Mouse (Mus musculus) thymus, adult 2 months (tissue): ENCODE measurements around the gene Tasp1. TPM values are rescaled to one million over a fixed set of nuclear protein-coding genes. Genes with fewer than 3 reads are reported as not detected.
"Not testable (repeated sequence)": the region's sequence is repeated elsewhere in the genome, so short reads cannot be mapped to it uniquely, and the experiment has no call there.

ENCODE experiments used
- DNase-seq: peaks from one replicate; pipeline ENCODE4 v3.0.0; 2021
- H3K27ac ChIP-seq: fragments of 200-500 bp; 2 replicates; pipeline ENCODE4 v1.5.1; 2012; ENCODE audit warnings: low read length, control low read depth; ENCODE audit not compliant: control insufficient read depth, insufficient read depth
- H3K27me3 ChIP-seq: fragments of 200-500 bp; 2 replicates; pipeline ENCODE4 v1.6.1; 2012; ENCODE audit warnings: mild to moderate bottlenecking, low read length, moderate library complexity, mixed read lengths; ENCODE audit not compliant: control insufficient read depth, insufficient read depth
- H3K36me3 ChIP-seq: fragments of 200-500 bp; 2 replicates; pipeline ENCODE4 v1.6.1; 2012; ENCODE audit warnings: mild to moderate bottlenecking, low read length, moderate library complexity; ENCODE audit not compliant: control insufficient read depth, insufficient read depth
- H3K4me1 ChIP-seq: fragments of 200-500 bp; replicated peaks from 2 replicates; pipeline ENCODE4 v1.6.1; 2012; ENCODE audit warnings: low read length; ENCODE audit not compliant: control insufficient read depth, insufficient read depth
- H3K4me3 ChIP-seq: fragments of 200-500 bp; 2 replicates; pipeline ENCODE4 v1.5.1; 2012; ENCODE audit warnings: mild to moderate bottlenecking, low read length, control low read depth, moderate library complexity; ENCODE audit not compliant: control insufficient read depth, insufficient read depth
- CTCF ChIP-seq: fragments of 200-500 bp; IDR thresholded peaks from 2 replicates; pipeline ENCODE4 v1.5.1; 2012; ENCODE audit warnings: mild to moderate bottlenecking, control low read depth, low read length, moderate library complexity, borderline replicate concordance; ENCODE audit not compliant: control insufficient read depth, poor library complexity, insufficient read depth; ENCODE audit errors: extremely low read depth
- POLR2A ChIP-seq: fragments of 200-500 bp; IDR thresholded peaks from 2 replicates; pipeline ENCODE4 v1.6.1; 2012; ENCODE audit warnings: mild to moderate bottlenecking, low read length, control low read depth, moderate library complexity; ENCODE audit not compliant: control insufficient read depth, poor library complexity, insufficient read depth; ENCODE audit errors: extremely low read depth
- WGBS: fragments of 180-500 bp; shearing (Covaris S2); methylation state at CpG from one replicate; pipeline ENCODE4 v1.1.7; 2018; 5-methylcytosine and 5-hydroxymethylcytosine counted together
- polyA plus RNA-seq: library from polyadenylated mRNA; depleted of rRNA; stranded (reverse); fragments of >200 nt; gene quantifications from 2 replicates; pipeline ENCODE4 v1.2.3, GENCODE M21; 2012

Tasp1 gene
- polyA plus RNA-seq, 1 experiment, result 7.1 TPM

GRCm38 (mm10) chr2:139873762-139874161 is 192.8 kb downstream of the Tasp1 start:
- 97% methylated on average over 2 of the region's 2 CpGs for WGBS
- TF ChIP-seq POLR2A, result no peak
- no peak for TF ChIP-seq CTCF
- H3K27me3 ChIP-seq, result no peaks in the 10 kb centered on the region
- no peaks in the 10 kb centered on the region for H3K36me3 ChIP-seq
- no peaks in the 10 kb centered on the region for H3K4me1 ChIP-seq
- no peak for DNase-seq
- H3K27ac ChIP-seq, result no peak overlapping the region
- no peak overlapping the region for H3K4me3 ChIP-seq

GRCm38 (mm10) chr2:139869071-139869470 is 197.5 kb downstream of the Tasp1 start:
- not testable (repeated sequence) for H3K36me3 ChIP-seq, H3K27ac ChIP-seq, H3K27me3 ChIP-seq, DNase-seq, H3K4me3 ChIP-seq, H3K4me1 ChIP-seq
- WGBS, result 98% methylated on average over 2 of the region's 2 CpGs

- not testable (repeated sequence) for H3K4me3 ChIP-seq, H3K27me3 ChIP-seq, DNase-seq, H3K36me3 ChIP-seq, H3K4me1 ChIP-seq, H3K27ac ChIP-seq
- WGBS, result 98% methylated on average over 3 of the region's 3 CpGs
Measured at GRCm38 (mm10) chr2:139863396-139863795, 203.2 kb downstream of the Tasp1 start.

- Histone ChIP-seq H3K27ac (no peak overlapping the region), H3K4me3 (no peak overlapping the region), H3K36me3 (no peaks in the 10 kb centered on the region; the same call in 1 of the 2 replicates), H3K27me3 (no peaks in the 10 kb centered on the region), H3K4me1 (no peaks in the 10 kb centered on the region)
- WGBS, result 97% methylated on average over 5 of the region's 5 CpGs
- TF ChIP-seq CTCF (no peak), POLR2A (no peak)
- no peak for DNase-seq
Measured at GRCm38 (mm10) chr2:139860133-139860494, 206.5 kb downstream of the Tasp1 start.

- TF ChIP-seq CTCF (no peak), POLR2A (no peak)
- no peak for DNase-seq
- Histone ChIP-seq H3K4me1 (no peaks in the 10 kb centered on the region), H3K27me3 (no peaks in the 10 kb centered on the region), H3K4me3 (no peak overlapping the region), H3K36me3 (no peaks in the 10 kb centered on the region; the same call in 1 of the 2 replicates), H3K27ac (no peak overlapping the region)
- 65% methylated on average over 3 of the region's 3 CpGs for WGBS
Measured at GRCm38 (mm10) chr2:139859424-139860132, 207.0 kb downstream of the Tasp1 start.

- Histone ChIP-seq H3K4me3 (no peak overlapping the region), H3K4me1 (no peaks in the 10 kb centered on the region), H3K27ac (no peak overlapping the region), H3K36me3 (no peaks in the 10 kb centered on the region), H3K27me3 (no peaks in the 10 kb centered on the region)
- WGBS, result 97% methylated on average over 1 of the region's 1 CpGs
- TF ChIP-seq POLR2A, result no peak
- no peak for TF ChIP-seq CTCF
- no peak for DNase-seq
Measured at GRCm38 (mm10) chr2:139849621-139850020, 217.0 kb downstream of the Tasp1 start.

GRCm38 (mm10) chr2:139841359-139841758 is 225.2 kb downstream of the Tasp1 start:
- 56% methylated on average over 1 of the region's 1 CpGs for WGBS
- H3K4me1 ChIP-seq, result peaks cover 2% of the 10 kb centered on the region; the same call in 1 of the 2 replicates
- no peak for DNase-seq

More at GRCm38 (mm10) chr2:139841359-139841758, 225.2 kb downstream of the Tasp1 start:
- no peaks in the 10 kb centered on the region for H3K36me3 ChIP-seq
- no peaks in the 10 kb centered on the region for H3K27me3 ChIP-seq
- H3K27ac ChIP-seq, result no peak overlapping the region
- TF ChIP-seq CTCF (no peak), POLR2A (no peak)
- H3K4me3 ChIP-seq, result no peak overlapping the region
